Mouse (Mus musculus): ENCODE data around the gene Fbxo17. TPM values are rescaled to one million over a fixed set of nuclear protein-coding genes. Genes with fewer than 3 reads are reported as not detected.
A peak's percentile ranks its signal among the peaks of the same experiment; 100 is the strongest.

Fbxo17 gene
- total and polyA plus RNA-seq, 2 experiments from 2014 or later = 5.1 to 7.8 TPM

DNA sequence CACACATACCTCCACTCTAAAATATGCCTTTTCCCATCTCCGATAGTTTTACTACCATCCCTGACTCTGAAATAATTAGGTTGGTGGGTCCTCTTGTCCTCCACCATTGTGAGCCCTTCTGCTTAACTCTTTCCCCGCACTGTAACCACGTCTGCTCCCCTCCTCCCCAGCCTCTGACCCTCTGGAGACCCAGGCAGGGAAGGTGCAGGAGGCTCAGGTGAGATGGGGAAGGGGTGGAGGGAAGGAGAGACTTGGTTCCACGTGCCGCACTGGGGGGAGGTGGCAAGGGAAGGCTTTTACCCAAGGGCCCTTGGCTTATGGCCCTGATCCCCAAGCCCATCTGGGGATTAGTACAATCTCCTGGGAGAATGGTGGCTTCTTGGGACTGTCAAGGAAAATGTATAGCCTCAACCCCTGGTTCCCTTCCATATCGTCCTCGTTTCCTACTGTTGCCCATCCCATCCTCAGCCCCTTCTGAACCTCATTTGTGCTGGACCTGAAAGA lies 50.9 kb downstream of the Fbxo17 start, which contains the start of gene Nfkbib:
Gene Nfkbib (minus strand): TSS at position 51 of the 504 bp plus-strand sequence.
- no peak for TF ChIP-seq CTCF (IDR thresholded peaks at IDR 0.05; ENCODE audit: low read depth)
- TF ChIP-seq EP300 (IDR thresholded peaks at IDR 0.05; ENCODE audit: low read depth) = no peak
- Histone ChIP-seq H3K4me2 (ENCODE audit: low read depth, low read length) (peak within 1 kb of the TSS; percentile 81), H3K9ac (replicated peaks; ENCODE audit: low read depth, low read length) (peak within 1 kb of the TSS; percentile 73), H3K4me3 (ENCODE audit: low read depth, low read length) (peak within 1 kb of the TSS; percentile 63), H3K27me3 (ENCODE audit: control insufficient read depth, insufficient read depth, low read length) (no peaks in the 10 kb centered on the region), H3K9me3 (replicated peaks; ENCODE audit: control insufficient read depth, low read length) (no peaks in the 10 kb centered on the region), H3K36me3 (replicated peaks; ENCODE audit: control insufficient read depth, insufficient read depth, low read length) (0 out of 2 replicates have a peak, but pooled peaks cover 3% of the 10 kb centered on the region), H3K4me1 (ENCODE audit: control insufficient read depth, insufficient read depth) (peaks cover 15% of the 10 kb centered on the region), H3K27ac (ENCODE audit: low read depth) (no peak within 1 kb of the TSS; the same call in 1 of the 2 replicates)
- ATAC-seq (ENCODE audit: insufficient read depth, low read depth) = no peak
- DNase-seq (ENCODE audit: low spot score) = no peak
- 61% methylated on average over 7 of the region's 7 CpGs for WGBS

DNA sequence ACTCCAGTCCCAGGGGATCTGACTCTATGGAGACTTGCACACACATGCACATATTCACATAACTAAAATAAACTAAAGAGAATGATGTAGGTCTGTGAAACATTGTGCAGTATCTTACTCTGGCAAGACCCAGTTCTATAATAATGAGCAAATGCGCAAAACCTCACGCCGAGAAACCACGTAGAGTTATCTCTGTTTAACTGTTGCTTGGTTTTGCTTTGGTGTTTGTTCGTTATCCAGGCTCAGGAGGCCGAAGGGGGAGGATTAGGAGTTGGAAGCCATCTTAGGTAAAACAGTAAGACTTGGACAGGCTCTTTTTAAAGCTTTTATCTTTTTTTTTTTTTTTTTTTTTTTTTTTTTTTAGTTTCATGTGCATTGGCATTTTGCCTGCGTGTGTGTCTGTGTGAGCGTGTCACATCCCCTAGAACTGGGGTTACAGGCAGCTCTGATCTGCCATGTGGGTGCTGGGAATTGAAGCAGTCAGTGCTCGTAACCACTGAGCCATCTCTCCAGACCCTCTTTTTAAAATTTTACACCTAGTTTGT lies 52.9 kb downstream of the Fbxo17 start:
- WGBS = 89% methylated on average over 9 of the region's 9 CpGs
- Histone ChIP-seq H3K4me1 (ENCODE audit: control insufficient read depth, insufficient read depth) (peaks cover 15% of the 10 kb centered on the region), H3K27ac (ENCODE audit: low read depth) (no peak overlapping the region), H3K4me3 (ENCODE audit: low read depth, low read length) (no peak overlapping the region), H3K27me3 (ENCODE audit: control insufficient read depth, insufficient read depth, low read length) (no peaks in the 10 kb centered on the region), H3K9ac (replicated peaks; ENCODE audit: low read depth, low read length) (no peak overlapping the region), H3K36me3 (replicated peaks; ENCODE audit: control insufficient read depth, insufficient read depth, low read length) (no peaks in the 10 kb centered on the region), H3K4me2 (ENCODE audit: low read depth, low read length) (no peak overlapping the region), H3K9me3 (replicated peaks; ENCODE audit: control insufficient read depth, low read length) (no peaks in the 10 kb centered on the region)
- ATAC-seq (ENCODE audit: insufficient read depth, low read depth) (no peak), DNase-seq (ENCODE audit: low spot score) (no peak)
- TF ChIP-seq EP300 (IDR thresholded peaks at IDR 0.05; ENCODE audit: low read depth) = no peak
- no peak for TF ChIP-seq CTCF (IDR thresholded peaks at IDR 0.05; ENCODE audit: low read depth)

DNA sequence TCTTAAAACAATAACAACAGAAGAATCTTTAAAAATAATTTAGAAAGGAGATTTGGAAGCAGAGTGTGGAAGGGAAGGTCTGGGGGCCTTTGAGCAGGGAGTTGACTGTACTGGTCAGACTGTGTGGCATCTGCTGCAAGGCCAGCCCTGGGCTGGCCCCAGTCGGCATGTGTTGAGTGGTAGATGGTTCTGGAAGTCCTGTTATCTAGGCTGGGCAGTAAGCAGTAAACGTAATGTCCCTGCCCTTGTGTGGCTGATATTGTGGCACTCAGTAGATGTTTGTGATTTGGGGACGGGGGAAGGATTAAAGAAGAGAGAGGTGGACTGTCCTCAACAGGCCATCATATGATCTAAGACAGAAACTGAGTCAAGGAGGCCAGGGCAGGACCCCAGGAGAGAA lies 53.7 kb downstream of the Fbxo17 start:
- Histone ChIP-seq H3K4me3 (ENCODE audit: low read depth, low read length) (no peak overlapping the region), H3K27me3 (ENCODE audit: control insufficient read depth, insufficient read depth, low read length) (no peaks in the 10 kb centered on the region), H3K4me1 (ENCODE audit: control insufficient read depth, insufficient read depth) (peaks cover 13% of the 10 kb centered on the region), H3K27ac (ENCODE audit: low read depth) (no peak overlapping the region), H3K4me2 (ENCODE audit: low read depth, low read length) (no peak overlapping the region), H3K9me3 (replicated peaks; ENCODE audit: control insufficient read depth, low read length) (no peaks in the 10 kb centered on the region), H3K9ac (replicated peaks; ENCODE audit: low read depth, low read length) (no peak overlapping the region), H3K36me3 (replicated peaks; ENCODE audit: control insufficient read depth, insufficient read depth, low read length) (no peaks in the 10 kb centered on the region)
- WGBS = 68% methylated on average over 3 of the region's 3 CpGs
- no peak for TF ChIP-seq CTCF (IDR thresholded peaks at IDR 0.05; ENCODE audit: low read depth)
- TF ChIP-seq EP300 (IDR thresholded peaks at IDR 0.05; ENCODE audit: low read depth) = no peak
- ATAC-seq (ENCODE audit: insufficient read depth, low read depth) (no peak), DNase-seq (ENCODE audit: low spot score) (no peak)

DNA sequence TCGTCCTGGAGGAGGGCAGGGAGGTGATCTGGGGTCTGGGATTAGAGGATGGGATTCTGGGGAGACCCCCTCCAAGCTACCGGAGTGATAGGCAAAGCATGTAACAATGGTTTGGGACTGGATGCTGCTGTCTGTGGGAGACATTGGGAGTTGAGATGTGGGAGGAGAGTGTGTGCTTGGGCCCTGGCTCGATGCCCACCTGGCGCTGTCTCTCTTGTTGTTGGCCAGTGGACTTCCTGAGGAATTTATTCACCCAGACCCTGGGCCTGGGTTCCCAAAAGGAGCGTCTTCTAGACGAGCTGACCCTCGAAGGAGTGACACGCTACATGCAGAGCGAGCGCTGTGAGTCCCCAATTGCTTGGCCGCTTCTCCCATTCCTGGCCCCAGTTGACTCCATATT lies 55.3 kb downstream of the Fbxo17 start:
- no peaks in the 10 kb centered on the region for H3K9me3 ChIP-seq (replicated peaks; ENCODE audit: control insufficient read depth, low read length)
- H3K36me3 ChIP-seq (replicated peaks; ENCODE audit: control insufficient read depth, insufficient read depth, low read length) = 0 out of 2 replicates have a peak, but pooled peaks cover 4% of the 10 kb centered on the region
- WGBS = 78% methylated on average over 11 of the region's 11 CpGs
- peaks cover 6% of the 10 kb centered on the region for H3K4me1 ChIP-seq (ENCODE audit: control insufficient read depth, insufficient read depth)
- H3K4me3 ChIP-seq (ENCODE audit: low read depth, low read length) = no peak overlapping the region
- no peak overlapping the region for H3K4me2 ChIP-seq (ENCODE audit: low read depth, low read length)
- no peaks in the 10 kb centered on the region for H3K27me3 ChIP-seq (ENCODE audit: control insufficient read depth, insufficient read depth, low read length)
- no peak overlapping the region for H3K27ac ChIP-seq (ENCODE audit: low read depth)
- H3K9ac ChIP-seq (replicated peaks; ENCODE audit: low read depth, low read length) = no peak overlapping the region
- DNase-seq (ENCODE audit: low spot score) = no peak
- TF ChIP-seq EP300 (IDR thresholded peaks at IDR 0.05; ENCODE audit: low read depth) (no peak), CTCF (IDR thresholded peaks at IDR 0.05; ENCODE audit: low read depth) (no peak)
- ATAC-seq (ENCODE audit: insufficient read depth, low read depth) = no peak

DNA sequence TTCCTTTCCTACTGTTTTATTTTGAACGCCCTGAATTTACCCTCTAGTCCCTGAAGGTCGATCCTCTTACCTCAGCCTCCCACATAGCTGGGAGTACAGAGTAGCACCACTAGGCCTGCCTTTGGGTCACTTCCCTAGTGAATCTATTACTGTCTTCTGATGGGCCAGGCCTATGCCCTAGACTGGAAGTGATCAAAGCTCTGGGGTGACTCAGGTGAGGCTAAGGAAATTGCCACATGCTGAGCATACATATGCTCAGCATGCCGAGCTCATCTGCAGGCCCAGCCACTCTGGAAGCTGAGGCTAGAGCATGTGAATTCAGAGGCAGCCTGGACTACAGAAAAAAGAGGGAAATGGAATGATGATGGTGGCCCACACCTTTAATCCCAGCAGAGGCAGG lies 56.6 kb downstream of the Fbxo17 start:
- no peaks in the 10 kb centered on the region for H3K4me1 ChIP-seq (ENCODE audit: control insufficient read depth, insufficient read depth)
- H3K9ac ChIP-seq (replicated peaks; ENCODE audit: low read depth, low read length) = no peak overlapping the region
- peak overlapping the region; percentile 34; the same call in 1 of the 2 replicates for H3K27ac ChIP-seq (ENCODE audit: low read depth)
- no peak overlapping the region for H3K4me3 ChIP-seq (ENCODE audit: low read depth, low read length)
- no peak overlapping the region for H3K4me2 ChIP-seq (ENCODE audit: low read depth, low read length)
- TF ChIP-seq CTCF (IDR thresholded peaks at IDR 0.05; ENCODE audit: low read depth) (no peak), EP300 (IDR thresholded peaks at IDR 0.05; ENCODE audit: low read depth) (no peak)
- peak; percentile 41 for DNase-seq (ENCODE audit: low spot score)
- no peaks in the 10 kb centered on the region for H3K9me3 ChIP-seq (replicated peaks; ENCODE audit: control insufficient read depth, low read length)
- 0 out of 2 replicates have a peak, but pooled peaks cover 9% of the 10 kb centered on the region for H3K36me3 ChIP-seq (replicated peaks; ENCODE audit: control insufficient read depth, insufficient read depth, low read length)
- ATAC-seq (ENCODE audit: insufficient read depth, low read depth) = peak; percentile 40
- no peaks in the 10 kb centered on the region for H3K27me3 ChIP-seq (ENCODE audit: control insufficient read depth, insufficient read depth, low read length)
- WGBS = 55% methylated on average over 3 of the region's 3 CpGs

DNA sequence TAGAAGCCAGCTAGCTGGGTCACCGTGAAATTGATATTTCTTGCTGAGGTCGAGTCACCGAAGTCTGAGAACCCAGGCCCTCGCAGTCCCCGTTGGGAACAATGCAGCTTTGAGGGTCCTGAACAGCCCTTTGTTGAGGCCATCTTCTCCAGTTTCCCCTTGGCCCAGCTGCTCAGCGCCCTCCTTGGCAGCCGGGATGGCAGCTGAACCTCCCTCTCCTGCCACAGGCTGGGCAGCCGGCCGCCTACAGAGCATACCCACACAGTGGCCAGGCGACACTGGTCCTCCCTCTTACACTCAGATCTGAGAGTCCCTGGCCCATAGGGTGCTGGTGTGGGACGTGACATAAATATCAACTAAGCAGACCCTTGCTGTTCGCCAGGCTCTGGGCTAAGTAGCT lies 57.6 kb downstream of the Fbxo17 start:
- Histone ChIP-seq H3K36me3 (replicated peaks; ENCODE audit: control insufficient read depth, insufficient read depth, low read length) (0 out of 2 replicates have a peak, but pooled peaks cover 9% of the 10 kb centered on the region), H3K4me3 (ENCODE audit: low read depth, low read length) (no peak overlapping the region), H3K9ac (replicated peaks; ENCODE audit: low read depth, low read length) (no peak overlapping the region), H3K4me2 (ENCODE audit: low read depth, low read length) (no peak overlapping the region), H3K4me1 (ENCODE audit: control insufficient read depth, insufficient read depth) (no peaks in the 10 kb centered on the region), H3K27ac (ENCODE audit: low read depth) (no peak overlapping the region), H3K9me3 (replicated peaks; ENCODE audit: control insufficient read depth, low read length) (no peaks in the 10 kb centered on the region), H3K27me3 (ENCODE audit: control insufficient read depth, insufficient read depth, low read length) (no peaks in the 10 kb centered on the region)
- no peak for TF ChIP-seq CTCF (IDR thresholded peaks at IDR 0.05; ENCODE audit: low read depth)
- TF ChIP-seq EP300 (IDR thresholded peaks at IDR 0.05; ENCODE audit: low read depth) = no peak
- ATAC-seq (ENCODE audit: insufficient read depth, low read depth) (no peak), DNase-seq (ENCODE audit: low spot score) (no peak)
- WGBS = 89% methylated on average over 12 of the region's 12 CpGs
